12 mouse cellular contexts compared by ENCODE assay signal in genomic region chr3:148907024-148907778, GRCm38 (mm10).
A peak's percentile ranks its signal among the peaks of the same experiment; 100 is the strongest.
DNase-seq lines count a peak whose midpoint lies in the region; ATAC-seq lines count a peak whose summit lies in the region.
"Had no signal": no experiment of that assay in that cellular context is flagged by ENCODE, and none has a peak within 500 bp of the region (broad histone marks: within the 10 kb centered on the region; RNA-seq: fewer than 3 reads in every experiment).

No protein-coding gene starts in this region.

- H3K27me3 ChIP-seq in kidney, embryonic 15.5 days = no peaks in the 10 kb centered on the region
- H3K27me3 ChIP-seq: CH12.LX had no signal

- H3K36me3 ChIP-seq in kidney, embryonic 15.5 days = no peaks in the 10 kb centered on the region

- no peak overlapping the region for H3K9ac ChIP-seq in kidney, embryonic 15.5 days

- DNase-seq in kidney, adult 9 months = peak; percentile 23
- peak; percentile 76 for DNase-seq in heart, adult 8-10 months (ENCODE audit: low spot score)
- DNase-seq in heart, postnatal 4 days = peak; percentile 30
- peak; percentile 22 for DNase-seq in lung, postnatal 10 days
- no peak for DNase-seq in layer of hippocampus, adult 9-11 months
- no peak for DNase-seq in embryo, embryonic 10.5 days (ENCODE audit: low spot score)
- no peak for DNase-seq in Muller cell, postnatal 12 days (ENCODE audit: inconsistent ontology term)
- DNase-seq: cerebellum, postnatal 14 days; thymus, adult 2 months had no signal

- ATAC-seq in kidney, embryonic 15.5 days (replicated peaks; ENCODE audit: low FRiP score) = no peak; the same call in 1 of the 2 replicates

- 68% methylated on average over 6 of the region's 6 CpGs for WGBS in kidney, embryonic 15.5 days

- H3K4me3 ChIP-seq in kidney, embryonic 15.5 days (replicated peaks) = no peak overlapping the region
- H3K4me3 ChIP-seq: midbrain, embryonic 10.5 days had no signal

- peaks cover 26% of the 10 kb centered on the region for H3K4me1 ChIP-seq in kidney, embryonic 15.5 days

- no peak overlapping the region for H3K27ac ChIP-seq in kidney, embryonic 15.5 days
- H3K27ac ChIP-seq: midbrain, embryonic 10.5 days had no signal

- no peak overlapping the region for H3K4me2 ChIP-seq in kidney, embryonic 15.5 days

- no peaks in the 10 kb centered on the region for H3K9me3 ChIP-seq in kidney, embryonic 15.5 days (replicated peaks)
- H3K9me3 ChIP-seq: midbrain, embryonic 10.5 days had no signal

Comparison
In these comparisons a context has a peak if more than half of its experiments do, and no peak if none do; other contexts are left out.
1. DNase-seq: peak in kidney, adult 9 months (single experiment), heart, adult 8-10 months (single experiment), heart, postnatal 4 days (single experiment) and lung, postnatal 10 days (single experiment); none in layer of hippocampus, adult 9-11 months (single experiment), embryo, embryonic 10.5 days (single experiment) and Muller cell, postnatal 12 days (single experiment).